ENCODE assay signal across 9 mouse cellular contexts in genomic region chr2:27554308-27554707, GRCm38 (mm10). TPM values are rescaled to one million over a fixed set of nuclear protein-coding genes. Genes with fewer than 3 reads are reported as not detected.
DNase-seq lines count a peak whose midpoint lies in the region; ATAC-seq and TF ChIP-seq lines count a peak whose summit lies in the region.
"Had no signal": no experiment of that assay in that cellular context is flagged by ENCODE, and none has a peak within 500 bp of the region (broad histone marks: within the 10 kb centered on the region; RNA-seq: fewer than 3 reads in every experiment).

No protein-coding gene starts in this region.

- peak overlapping the region; percentile 48; the same call in 1 of the 2 replicates for H3K27ac ChIP-seq in gastrocnemius, adult 2 months
- H3K27ac ChIP-seq in heart, embryonic 15.5 days = peak overlapping the region; percentile 54; the same call in 1 of the 2 replicates
- peak overlapping the region; percentile 57; the same call in 1 of the 2 replicates for H3K27ac ChIP-seq in kidney, postnatal 0 days

- H3K4me2 ChIP-seq in heart, embryonic 15.5 days = no peak overlapping the region
- H3K4me2 ChIP-seq in kidney, postnatal 0 days (ENCODE audit: low read length) = no peak overlapping the region

- intact Hi-C loops in gastrocnemius, adult 2 months (cut with DNase I) = loop anchor here (5.0 kb wide), 2 partner anchors 123 to 418 kb away; partner anchors contain the start of gene Rxra

- WGBS in heart, embryonic 15.5 days = 67% methylated on average over 9 of the region's 9 CpGs
- WGBS in kidney, postnatal 0 days = 54% methylated on average over 9 of the region's 9 CpGs

- no peak for TF ChIP-seq CTCF in gastrocnemius, adult 2 months (IDR thresholded peaks at IDR 0.05)
- TF ChIP-seq CTCF in kidney, postnatal 0 days (IDR thresholded peaks at IDR 0.05; ENCODE audit: low read depth) = no peak

- H3K36me3 ChIP-seq in heart, embryonic 15.5 days = no peaks in the 10 kb centered on the region
- H3K36me3 ChIP-seq in kidney, postnatal 0 days (ENCODE audit: insufficient read depth, low read length) = no peaks in the 10 kb centered on the region

- peaks cover 4% of the 10 kb centered on the region; the same call in 1 of the 2 replicates for H3K27me3 ChIP-seq in heart, embryonic 15.5 days
- H3K27me3 ChIP-seq in kidney, postnatal 0 days (ENCODE audit: insufficient read depth, low read length) = no peaks in the 10 kb centered on the region

- peaks cover 11% of the 10 kb centered on the region for H3K4me1 ChIP-seq in heart, embryonic 15.5 days (replicated peaks)
- H3K4me1 ChIP-seq in kidney, postnatal 0 days (replicated peaks; ENCODE audit: insufficient read depth, low read length) = 0 out of 2 replicates have a peak, but pooled peaks cover 7% of the 10 kb centered on the region

- peak; percentile 40 for DNase-seq in gastrocnemius, adult 2 months
- no peak for DNase-seq in gastrocnemius, postnatal 10 days
- peak; percentile 71 for DNase-seq in kidney, postnatal 0 days (ENCODE audit: low spot score)
- peak; percentile 38 for DNase-seq in lung, postnatal 14 days
- DNase-seq in layer of hippocampus, adult 9-11 months = no peak
- no peak for DNase-seq in layer of hippocampus, adult 18-20 months (ENCODE audit: low spot score in 2 of 2)
- no peak for DNase-seq in retina, embryonic 14.5 days (ENCODE audit: low spot score)

- ATAC-seq in heart, embryonic 15.5 days (replicated peaks; ENCODE audit: insufficient number of reproducible peaks, insufficient read depth, low FRiP score, low read depth) = peak; percentile 68
- no peak for ATAC-seq in kidney, postnatal 0 days (replicated peaks; ENCODE audit: low FRiP score, low read depth)
- ATAC-seq: midbrain, embryonic 16.5 days had no signal

- H3K4me3 ChIP-seq in gastrocnemius, adult 2 months = no peak overlapping the region
- H3K4me3 ChIP-seq in heart, embryonic 15.5 days = no peak overlapping the region
- H3K4me3 ChIP-seq in kidney, postnatal 0 days (replicated peaks; ENCODE audit: low read depth, low read length) = no peak overlapping the region

- H3K9ac ChIP-seq in heart, embryonic 15.5 days = no peak overlapping the region
- no peak overlapping the region for H3K9ac ChIP-seq in kidney, postnatal 0 days (ENCODE audit: low read depth, low read length)

- no peaks in the 10 kb centered on the region for H3K9me3 ChIP-seq in heart, embryonic 15.5 days (replicated peaks)
- H3K9me3 ChIP-seq in kidney, postnatal 0 days (replicated peaks; ENCODE audit: low read length) = no peaks in the 10 kb centered on the region

RNA-seq across cellular contexts. Expression of gene Wdr5, which starts 39.4 kb away (rescaled TPM):
- 10 to 100 TPM; 18.8 to 21.3 TPM for total RNA-seq in gastrocnemius, adult 2 months (2021)
- 10 to 100 TPM; 27.4 to 27.8 TPM for total RNA-seq in gastrocnemius, postnatal 10 days (2021)
- 26.7 and 34.0 TPM in 2 replicates for polyA plus RNA-seq in heart, embryonic 15.5 days (2015; fragmentation: Nextera tagmentation; extraction: Ambion mirVana)
- 43.0 and 46.6 TPM in 2 replicates for polyA plus RNA-seq in kidney, postnatal 0 days (2015; fragmentation: Nextera tagmentation; extraction: Ambion mirVana)
- 10 to 100 TPM; 26.7 to 28.0 TPM for total RNA-seq in layer of hippocampus, adult 18-20 months (2021)

RNA-seq across cellular contexts. Expression of gene Brd3, which starts 46.8 kb away (rescaled TPM):
- 10 to 100 TPM; 20.8 to 32.2 TPM for total RNA-seq in gastrocnemius, adult 2 months (2021)
- total RNA-seq in gastrocnemius, postnatal 10 days (2021) = 10 to 100 TPM; 52.3 to 53.6 TPM
- 52.9 and 65.0 TPM in 2 replicates for polyA plus RNA-seq in heart, embryonic 15.5 days (2015; fragmentation: Nextera tagmentation; extraction: Ambion mirVana)
- polyA plus RNA-seq in kidney, postnatal 0 days (2015; fragmentation: Nextera tagmentation; extraction: Ambion mirVana) = 85.4 and 91.4 TPM in 2 replicates
- 10 to 100 TPM; 49.0 to 53.0 TPM for total RNA-seq in layer of hippocampus, adult 18-20 months (2021)

Comparison
In these comparisons a context has a peak if more than half of its experiments do, and no peak if none do; other contexts are left out.
1. DNase-seq: peak in gastrocnemius, adult 2 months (single experiment), kidney, postnatal 0 days (single experiment) and lung, postnatal 14 days (single experiment); none in gastrocnemius, postnatal 10 days (single experiment), layer of hippocampus, adult 9-11 months (single experiment), layer of hippocampus, adult 18-20 months (0 of 2) and retina, embryonic 14.5 days (single experiment).
2. Peak in every context shown above with its lines, with median percentiles within 50 percentile points of each other: H3K27ac ChIP-seq.